11 mouse cellular contexts compared by ENCODE assay signal in the genomic region with DNA sequence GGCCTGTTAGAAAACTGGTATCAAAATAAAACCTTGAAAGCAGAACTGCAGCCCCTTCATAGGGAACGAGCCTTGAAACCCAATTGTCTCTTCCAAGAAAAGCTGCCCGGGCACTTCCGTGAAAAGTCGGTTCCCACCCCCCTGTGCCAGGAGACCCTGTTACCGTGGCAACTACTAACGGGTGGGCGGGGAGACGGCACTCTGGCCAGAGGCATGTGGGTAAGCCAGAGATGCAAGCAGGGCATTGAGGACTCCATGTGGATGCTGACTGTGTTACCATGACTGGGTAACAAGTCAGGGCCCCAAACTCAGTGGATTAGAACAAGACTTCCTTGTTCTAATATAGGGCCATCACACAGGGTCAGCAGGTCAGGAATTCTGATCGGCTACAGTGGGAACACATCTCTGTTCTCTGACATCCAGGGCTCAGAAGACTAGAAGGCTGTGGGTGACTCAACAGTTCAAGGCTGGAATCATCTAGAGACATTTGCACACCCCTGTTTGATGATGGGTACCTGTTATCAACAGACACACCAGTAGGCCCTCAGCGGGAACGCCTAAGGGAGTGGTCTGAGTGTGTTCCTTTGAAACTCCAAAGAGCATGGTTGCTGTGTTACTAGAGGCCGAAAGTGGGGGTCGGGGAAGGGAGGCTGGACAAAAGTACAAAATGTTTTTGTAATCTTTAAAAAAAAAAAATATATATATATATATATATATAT.
DNase-seq lines count a peak whose midpoint lies in the region; ATAC-seq and TF ChIP-seq lines count a peak whose summit lies in the region.
"Had no signal": no experiment of that assay in that cellular context is flagged by ENCODE, and none has a peak within 500 bp of the region (broad histone marks: within the 10 kb centered on the region; RNA-seq: fewer than 3 reads in every experiment).

No protein-coding gene starts in this region.

- H3K9ac ChIP-seq in hindbrain, embryonic 16.5 days (ENCODE audit: low read depth, low read length) = no peak overlapping the region
- H3K9ac ChIP-seq in midbrain, postnatal 0 days (replicated peaks; ENCODE audit: low read length, poor library complexity, severe bottlenecking) = no peak overlapping the region

- peaks cover 15% of the 10 kb centered on the region; the same call in 1 of the 2 replicates for H3K27me3 ChIP-seq in embryonic facial prominence, embryonic 10.5 days (replicated peaks; ENCODE audit: low read depth, poor library complexity, severe bottlenecking)
- no peaks in the 10 kb centered on the region for H3K27me3 ChIP-seq in hindbrain, embryonic 16.5 days (replicated peaks; ENCODE audit: control insufficient read depth, insufficient read depth, low read length)
- H3K27me3 ChIP-seq in midbrain, postnatal 0 days (ENCODE audit: insufficient read depth, low read length) = no peaks in the 10 kb centered on the region

- no peak overlapping the region for H3K4me2 ChIP-seq in hindbrain, embryonic 16.5 days (ENCODE audit: low read length)
- H3K4me2 ChIP-seq in midbrain, postnatal 0 days (ENCODE audit: low read depth, low read length, poor library complexity, severe bottlenecking) = no peak overlapping the region

- H3K27ac ChIP-seq in embryonic facial prominence, embryonic 10.5 days (replicated peaks) = 0 out of 2 replicates have a peak overlapping the region, but pooled peaks have one; percentile 0
- H3K27ac ChIP-seq in hindbrain, embryonic 16.5 days (ENCODE audit: low read depth, low read length) = peak overlapping the region; percentile 23; the same call in 1 of the 2 replicates
- no peak overlapping the region for H3K27ac ChIP-seq in midbrain, postnatal 0 days (ENCODE audit: low read depth, low read length)
- H3K27ac ChIP-seq in gastrocnemius, adult 2 months = no peak overlapping the region

- intact Hi-C loops in gastrocnemius, adult 2 months (cut with DNase I) = no loop called here

- 0 out of 2 replicates have a peak, but pooled peaks have one; percentile 17 for TF ChIP-seq CTCF in midbrain, postnatal 0 days (IDR thresholded peaks at IDR 0.05)
- no peak for TF ChIP-seq CTCF in gastrocnemius, adult 2 months (IDR thresholded peaks at IDR 0.05)

- no peaks in the 10 kb centered on the region for H3K9me3 ChIP-seq in embryonic facial prominence, embryonic 10.5 days
- no peaks in the 10 kb centered on the region for H3K9me3 ChIP-seq in hindbrain, embryonic 16.5 days (ENCODE audit: control insufficient read depth, low read length)
- H3K9me3 ChIP-seq in midbrain, postnatal 0 days (ENCODE audit: low read length) = no peaks in the 10 kb centered on the region
- H3K9me3 ChIP-seq: megakaryocyte, embryonic 14.5 days had no signal

- no peaks in the 10 kb centered on the region for H3K36me3 ChIP-seq in embryonic facial prominence, embryonic 10.5 days (replicated peaks)
- H3K36me3 ChIP-seq in hindbrain, embryonic 16.5 days (ENCODE audit: control insufficient read depth, insufficient read depth, low read length) = no peaks in the 10 kb centered on the region
- no peaks in the 10 kb centered on the region for H3K36me3 ChIP-seq in midbrain, postnatal 0 days (ENCODE audit: insufficient read depth, low read length)

- peaks cover 22% of the 10 kb centered on the region for H3K4me1 ChIP-seq in embryonic facial prominence, embryonic 10.5 days
- H3K4me1 ChIP-seq in hindbrain, embryonic 16.5 days (ENCODE audit: control insufficient read depth, insufficient read depth, low read depth, low read length) = peaks cover 11% of the 10 kb centered on the region
- no peaks in the 10 kb centered on the region for H3K4me1 ChIP-seq in midbrain, postnatal 0 days (ENCODE audit: insufficient read depth, low read length)
- H3K4me1 ChIP-seq: megakaryocyte, embryonic 14.5 days had no signal

- no peak overlapping the region for H3K4me3 ChIP-seq in embryonic facial prominence, embryonic 10.5 days
- no peak overlapping the region for H3K4me3 ChIP-seq in hindbrain, embryonic 16.5 days (ENCODE audit: low read length)
- no peak overlapping the region for H3K4me3 ChIP-seq in midbrain, postnatal 0 days (ENCODE audit: low read depth, low read length)
- H3K4me3 ChIP-seq in gastrocnemius, adult 2 months = no peak overlapping the region
- H3K4me3 ChIP-seq: megakaryocyte, embryonic 14.5 days had no signal

- DNase-seq in frontal cortex, postnatal 10 days (ENCODE audit: low spot score in 2 of 2) = peak; percentile 42 to 53
- DNase-seq in frontal cortex, postnatal 36 days (ENCODE audit: low spot score in 2 of 2) = no peak
- peak; percentile 69 for DNase-seq in embryonic facial prominence, embryonic 10.5 days (ENCODE audit: low spot score)
- peak; percentile 73 for DNase-seq in midbrain, postnatal 0 days (ENCODE audit: low spot score)
- DNase-seq in adrenal gland, adult 18-20 months (ENCODE audit: low spot score in 2 of 2) = no peak
- DNase-seq in gastrocnemius, adult 2 months = no peak
- DNase-seq in yolk sac, embryonic 10.5 days (ENCODE audit: low spot score) = no peak
- DNase-seq: cerebellum, postnatal 25 days; spleen, adult 18-20 months had no signal

- WGBS in embryonic facial prominence, embryonic 10.5 days = 43% methylated on average over 13 of the region's 13 CpGs
- 36% methylated on average over 13 of the region's 13 CpGs for WGBS in hindbrain, embryonic 16.5 days
- WGBS in midbrain, postnatal 0 days = 34% methylated on average over 13 of the region's 13 CpGs

- peak; percentile 91 for ATAC-seq in hindbrain, embryonic 16.5 days
- ATAC-seq in midbrain, postnatal 0 days (ENCODE audit: low FRiP score) = peak; percentile 71

Comparison
In these comparisons a context has a peak if more than half of its experiments do, and no peak if none do; other contexts are left out.
1. DNase-seq: peak in frontal cortex, postnatal 10 days (2 of 2), embryonic facial prominence, embryonic 10.5 days (single experiment) and midbrain, postnatal 0 days (single experiment); none in frontal cortex, postnatal 36 days (0 of 2), adrenal gland, adult 18-20 months (0 of 2), gastrocnemius, adult 2 months (single experiment) and yolk sac, embryonic 10.5 days (single experiment).
2. H3K27ac ChIP-seq: peak in embryonic facial prominence, embryonic 10.5 days (single experiment) and hindbrain, embryonic 16.5 days (single experiment); none in midbrain, postnatal 0 days (single experiment) and gastrocnemius, adult 2 months (single experiment).